ENCODE assay signal across 9 mouse cellular contexts in genomic region chr14:27022876-27023275, GRCm38 (mm10). TPM values are rescaled to one million over a fixed set of nuclear protein-coding genes. Genes with fewer than 3 reads are reported as not detected.
DNase-seq lines count a peak whose midpoint lies in the region; ATAC-seq and TF ChIP-seq lines count a peak whose summit lies in the region.
"Had no signal": no experiment of that assay in that cellular context is flagged by ENCODE, and none has a peak within 500 bp of the region (broad histone marks: within the 10 kb centered on the region; RNA-seq: fewer than 3 reads in every experiment).

No protein-coding gene starts in this region.

- H3K9me3 ChIP-seq in heart, postnatal 0 days (replicated peaks; ENCODE audit: control insufficient read depth, low read length) = no peaks in the 10 kb centered on the region
- no peaks in the 10 kb centered on the region for H3K9me3 ChIP-seq in forebrain, embryonic 15.5 days

- no peaks in the 10 kb centered on the region for H3K27me3 ChIP-seq in heart, postnatal 0 days (ENCODE audit: control insufficient read depth, insufficient read depth, low read length)
- no peaks in the 10 kb centered on the region for H3K27me3 ChIP-seq in forebrain, embryonic 15.5 days

- 0 out of 2 replicates have a peak, but pooled peaks cover 5% of the 10 kb centered on the region for H3K4me1 ChIP-seq in heart, postnatal 0 days (ENCODE audit: control insufficient read depth, insufficient read depth)
- no peaks in the 10 kb centered on the region for H3K4me1 ChIP-seq in bone marrow macrophage, adult 2 months (ENCODE audit: control insufficient read depth, insufficient read depth, low read length)
- H3K4me1 ChIP-seq in olfactory bulb, adult 2 months (ENCODE audit: control insufficient read depth, insufficient read depth, low read length) = no peaks in the 10 kb centered on the region
- H3K4me1 ChIP-seq in forebrain, embryonic 15.5 days = no peaks in the 10 kb centered on the region

- 38% methylated on average over 11 of the region's 11 CpGs for WGBS in heart, postnatal 0 days
- WGBS in olfactory bulb, adult 2 months = 48% methylated on average over 11 of the region's 11 CpGs
- 40% methylated on average over 11 of the region's 11 CpGs for WGBS in forebrain, embryonic 15.5 days

- TF ChIP-seq EP300 in heart, postnatal 0 days (IDR thresholded peaks at IDR 0.05; ENCODE audit: low read depth) = no peak

- TF ChIP-seq POLR2A in bone marrow macrophage, adult 2 months (IDR thresholded peaks at IDR 0.05; ENCODE audit: borderline replicate concordance, low read depth, low read length) = no peak
- no peak for TF ChIP-seq POLR2A in olfactory bulb, adult 2 months (IDR thresholded peaks at IDR 0.05; ENCODE audit: insufficient read depth, low read depth, low read length)

- H3K9ac ChIP-seq in heart, postnatal 0 days (replicated peaks; ENCODE audit: low read depth, low read length) = no peak overlapping the region
- no peak overlapping the region for H3K9ac ChIP-seq in forebrain, embryonic 15.5 days (replicated peaks)

- DNase-seq in heart, postnatal 0 days (ENCODE audit: low spot score) = no peak
- no peak for DNase-seq in heart, adult 8-10 months (ENCODE audit: low spot score)
- peak; percentile 40 for DNase-seq in right cerebral cortex, postnatal 14 days
- DNase-seq in right cerebral cortex, adult 18-20 months = no peak
- peak; percentile 60 for DNase-seq in kidney, postnatal 14 days

- no peak overlapping the region for H3K4me2 ChIP-seq in heart, postnatal 0 days (ENCODE audit: low read depth, low read length)
- no peak overlapping the region for H3K4me2 ChIP-seq in forebrain, embryonic 15.5 days (replicated peaks)

- ATAC-seq in heart, postnatal 0 days (ENCODE audit: insufficient read depth, low read depth) = no peak
- no peak for ATAC-seq in forebrain, embryonic 15.5 days (replicated peaks)

- H3K36me3 ChIP-seq in heart, postnatal 0 days (replicated peaks; ENCODE audit: control insufficient read depth, insufficient read depth, low read length) = no peaks in the 10 kb centered on the region
- no peaks in the 10 kb centered on the region for H3K36me3 ChIP-seq in forebrain, embryonic 15.5 days

- H3K27ac ChIP-seq in heart, postnatal 0 days (ENCODE audit: low read depth) = no peak overlapping the region
- H3K27ac ChIP-seq in bone marrow macrophage, adult 2 months (ENCODE audit: insufficient read depth, low read depth, low read length) = no peak overlapping the region
- H3K27ac ChIP-seq in olfactory bulb, adult 2 months (ENCODE audit: insufficient read depth, low read depth, low read length) = no peak overlapping the region
- H3K27ac ChIP-seq in forebrain, embryonic 15.5 days (replicated peaks) = no peak overlapping the region

- peak; percentile 72 for TF ChIP-seq CTCF in heart, postnatal 0 days (IDR thresholded peaks at IDR 0.05; ENCODE audit: low read depth)
- peak; percentile 71 for TF ChIP-seq CTCF in bone marrow macrophage, adult 2 months (IDR thresholded peaks at IDR 0.05; ENCODE audit: low read depth, low read length)
- TF ChIP-seq CTCF in olfactory bulb, adult 2 months (IDR thresholded peaks at IDR 0.05; ENCODE audit: insufficient read depth, low read depth, low read length) = 0 out of 2 replicates have a peak, but pooled peaks have one; percentile 38

- H3K4me3 ChIP-seq in heart, postnatal 0 days (ENCODE audit: low read depth, low read length) = no peak overlapping the region
- H3K4me3 ChIP-seq in bone marrow macrophage, adult 2 months (ENCODE audit: insufficient read depth, low read length) = no peak overlapping the region
- no peak overlapping the region for H3K4me3 ChIP-seq in olfactory bulb, adult 2 months (ENCODE audit: insufficient read depth, low read depth, low read length)
- no peak overlapping the region for H3K4me3 ChIP-seq in forebrain, embryonic 15.5 days
- H3K4me3 ChIP-seq: megakaryocyte, embryonic 14.5 days had no signal

RNA-seq across cellular contexts. Expression of gene Il17rd, which starts 15.9 kb away (rescaled TPM):
- 3.5 and 4.2 TPM in 2 replicates for total RNA-seq in heart, postnatal 0 days (2014; rRNA removed; ENCODE audit: low replicate concordance)
- polyA plus RNA-seq in heart, postnatal 0 days (2015; fragmentation: Nextera tagmentation; extraction: Ambion mirVana) = 0.63 and 0.86 TPM in 2 replicates
- 1 to 10 TPM; 3.1 to 4.4 (median 3.5) TPM for total RNA-seq in heart, adult 8-10 months (2022)
- 0.11 and 0.32 TPM in 2 replicates for polyA plus RNA-seq in bone marrow macrophage, adult 2 months (2012; ENCODE audit: insufficient read depth, insufficient read length, missing spikeins)
- polyA plus RNA-seq in olfactory bulb, adult 2 months (2012; ENCODE audit: insufficient read depth, insufficient read length, low replicate concordance, missing spikeins) = not detected in 2 replicates
- polyA plus RNA-seq in forebrain, embryonic 15.5 days (2015; fragmentation: Nextera tagmentation; extraction: Ambion mirVana) = 1.5 and 1.8 TPM in 2 replicates

RNA-seq across cellular contexts. Expression of gene Hesx1, which starts 28.7 kb away (rescaled TPM):
- not detected in 2 replicates for total RNA-seq in heart, postnatal 0 days (2014; rRNA removed; ENCODE audit: low replicate concordance)
- 0.16 TPM in 1 of 2 replicates, not detected in the other for polyA plus RNA-seq in heart, postnatal 0 days (2015; fragmentation: Nextera tagmentation; extraction: Ambion mirVana)
- not detected for total RNA-seq in heart, adult 8-10 months (2022)
- 1.4 TPM in 1 of 2 replicates, not detected in the other for polyA plus RNA-seq in bone marrow macrophage, adult 2 months (2012; ENCODE audit: insufficient read depth, insufficient read length, missing spikeins)
- not detected in 2 replicates for polyA plus RNA-seq in olfactory bulb, adult 2 months (2012; ENCODE audit: insufficient read depth, insufficient read length, low replicate concordance, missing spikeins)
- not detected in 2 replicates for polyA plus RNA-seq in forebrain, embryonic 15.5 days (2015; fragmentation: Nextera tagmentation; extraction: Ambion mirVana)

RNA-seq across cellular contexts. Expression of gene Appl1, which starts 51.8 kb away (rescaled TPM):
- total RNA-seq in heart, postnatal 0 days (2014; rRNA removed; ENCODE audit: low replicate concordance) = 14.9 and 21.1 TPM in 2 replicates
- polyA plus RNA-seq in heart, postnatal 0 days (2015; fragmentation: Nextera tagmentation; extraction: Ambion mirVana) = 26.2 and 26.8 TPM in 2 replicates
- total RNA-seq in heart, adult 8-10 months (2022) = 10 to 100 TPM; 12.7 to 23.4 (median 17.5) TPM
- 17.2 and 24.5 TPM in 2 replicates for polyA plus RNA-seq in bone marrow macrophage, adult 2 months (2012; ENCODE audit: insufficient read depth, insufficient read length, missing spikeins)
- not detected in 2 replicates for polyA plus RNA-seq in olfactory bulb, adult 2 months (2012; ENCODE audit: insufficient read depth, insufficient read length, low replicate concordance, missing spikeins)
- polyA plus RNA-seq in forebrain, embryonic 15.5 days (2015; fragmentation: Nextera tagmentation; extraction: Ambion mirVana) = 65.8 and 66.4 TPM in 2 replicates

Comparison
In these comparisons a context has a peak if more than half of its experiments do, and no peak if none do; other contexts are left out.
1. DNase-seq: peak in right cerebral cortex, postnatal 14 days (single experiment) and kidney, postnatal 14 days (single experiment); none in heart, postnatal 0 days (single experiment), heart, adult 8-10 months (single experiment) and right cerebral cortex, adult 18-20 months (single experiment).
2. Peak in every context shown above with its lines, with median percentiles within 50 percentile points of each other: CTCF ChIP-seq.